29 mouse cellular contexts compared by ENCODE assay signal in genomic region chr2:28980080-28980910, GRCm38 (mm10).
DNase-seq lines count a peak whose midpoint lies in the region; ATAC-seq lines count a peak whose summit lies in the region.
"Had no signal": no experiment of that assay in that cellular context is flagged by ENCODE, and none has a peak within 500 bp of the region (broad histone marks: within the 10 kb centered on the region; RNA-seq: fewer than 3 reads in every experiment).

No protein-coding gene starts in this region.

- no peak overlapping the region for H3K27ac ChIP-seq in hindbrain, embryonic 12.5 days
- H3K27ac ChIP-seq in hindbrain, embryonic 16.5 days (ENCODE audit: low read depth, low read length): no peak overlapping the region
- H3K27ac ChIP-seq in neural tube, embryonic 12.5 days: no peak overlapping the region
- H3K27ac ChIP-seq in embryonic facial prominence, embryonic 11.5 days (replicated peaks; ENCODE audit: low read depth, low read length): no peak overlapping the region
- H3K27ac ChIP-seq in neural tube, embryonic 13.5 days (replicated peaks): no peak overlapping the region
- H3K27ac ChIP-seq: forebrain, embryonic 13.5 days; heart, embryonic 10.5 days; heart, embryonic 15.5 days; hindbrain, embryonic 15.5 days; liver, embryonic 13.5 days; midbrain, embryonic 12.5 days; stomach, embryonic 15.5 days had no signal

- peaks cover 69% of the 10 kb centered on the region for H3K27me3 ChIP-seq in hindbrain, embryonic 12.5 days
- H3K27me3 ChIP-seq in hindbrain, embryonic 16.5 days (replicated peaks; ENCODE audit: control insufficient read depth, insufficient read depth, low read length): peaks cover 7% of the 10 kb centered on the region; the same call in 1 of the 2 replicates
- peaks cover 56% of the 10 kb centered on the region for H3K27me3 ChIP-seq in neural tube, embryonic 12.5 days (replicated peaks)
- peaks cover 2% of the 10 kb centered on the region; the same call in 1 of the 2 replicates for H3K27me3 ChIP-seq in embryonic facial prominence, embryonic 11.5 days (ENCODE audit: control insufficient read depth, insufficient read depth, low read length)
- peaks cover 73% of the 10 kb centered on the region for H3K27me3 ChIP-seq in neural tube, embryonic 13.5 days

- H3K9ac ChIP-seq in hindbrain, embryonic 12.5 days: no peak overlapping the region
- H3K9ac ChIP-seq in hindbrain, embryonic 16.5 days (ENCODE audit: low read depth, low read length): no peak overlapping the region
- no peak overlapping the region for H3K9ac ChIP-seq in neural tube, embryonic 12.5 days
- H3K9ac ChIP-seq in embryonic facial prominence, embryonic 11.5 days (replicated peaks; ENCODE audit: low read length): no peak overlapping the region
- no peak overlapping the region for H3K9ac ChIP-seq in neural tube, embryonic 13.5 days
- H3K9ac ChIP-seq: forebrain, embryonic 13.5 days; heart, embryonic 15.5 days; hindbrain, embryonic 15.5 days; liver, embryonic 13.5 days; midbrain, embryonic 12.5 days; stomach, embryonic 15.5 days had no signal

- H3K36me3 ChIP-seq in hindbrain, embryonic 12.5 days: no peaks in the 10 kb centered on the region
- H3K36me3 ChIP-seq in hindbrain, embryonic 16.5 days (ENCODE audit: control insufficient read depth, insufficient read depth, low read length): no peaks in the 10 kb centered on the region
- H3K36me3 ChIP-seq in neural tube, embryonic 12.5 days: no peaks in the 10 kb centered on the region
- no peaks in the 10 kb centered on the region for H3K36me3 ChIP-seq in embryonic facial prominence, embryonic 11.5 days (replicated peaks; ENCODE audit: control insufficient read depth, insufficient read depth, low read depth, low read length)
- H3K36me3 ChIP-seq in neural tube, embryonic 13.5 days: no peaks in the 10 kb centered on the region
- H3K36me3 ChIP-seq: heart, embryonic 10.5 days; heart, embryonic 15.5 days; hindbrain, embryonic 15.5 days; liver, embryonic 13.5 days; midbrain, embryonic 12.5 days; stomach, embryonic 15.5 days had no signal

- 0 out of 2 replicates have a peak, but pooled peaks have one; percentile 29 for ATAC-seq in hindbrain, embryonic 12.5 days (ENCODE audit: low FRiP score)
- no peak for ATAC-seq in hindbrain, embryonic 16.5 days
- ATAC-seq in neural tube, embryonic 12.5 days (ENCODE audit: low FRiP score, low read depth): peak; percentile 75
- no peak for ATAC-seq in embryonic facial prominence, embryonic 11.5 days (replicated peaks; ENCODE audit: insufficient number of reproducible peaks, low FRiP score, low TSS enrichment, low read depth)
- ATAC-seq in neural tube, embryonic 13.5 days (ENCODE audit: low read depth): peak; percentile 32; the same call in 1 of the 2 replicates
- ATAC-seq: forebrain, embryonic 13.5 days had no signal

- no peaks in the 10 kb centered on the region for H3K9me3 ChIP-seq in hindbrain, embryonic 12.5 days (replicated peaks)
- no peaks in the 10 kb centered on the region for H3K9me3 ChIP-seq in hindbrain, embryonic 16.5 days (ENCODE audit: control insufficient read depth, low read length)
- no peaks in the 10 kb centered on the region for H3K9me3 ChIP-seq in neural tube, embryonic 12.5 days
- no peaks in the 10 kb centered on the region for H3K9me3 ChIP-seq in embryonic facial prominence, embryonic 11.5 days (replicated peaks; ENCODE audit: control insufficient read depth, low read length)
- H3K9me3 ChIP-seq in neural tube, embryonic 13.5 days: no peaks in the 10 kb centered on the region
- H3K9me3 ChIP-seq: forebrain, embryonic 13.5 days; heart, embryonic 10.5 days; heart, embryonic 15.5 days; hindbrain, embryonic 15.5 days; liver, embryonic 13.5 days; midbrain, embryonic 12.5 days; stomach, embryonic 15.5 days had no signal

- WGBS in hindbrain, embryonic 12.5 days: 53% methylated on average over 20 of the region's 20 CpGs
- 58% methylated on average over 20 of the region's 20 CpGs for WGBS in hindbrain, embryonic 16.5 days
- WGBS in neural tube, embryonic 12.5 days: 27% methylated on average over 20 of the region's 20 CpGs
- 59% methylated on average over 20 of the region's 20 CpGs for WGBS in embryonic facial prominence, embryonic 11.5 days
- 19% methylated on average over 20 of the region's 20 CpGs for WGBS in neural tube, embryonic 13.5 days

- peaks cover 5% of the 10 kb centered on the region; the same call in 1 of the 2 replicates for H3K4me1 ChIP-seq in hindbrain, embryonic 12.5 days
- H3K4me1 ChIP-seq in hindbrain, embryonic 16.5 days (ENCODE audit: control insufficient read depth, insufficient read depth, low read depth, low read length): no peaks in the 10 kb centered on the region
- H3K4me1 ChIP-seq in neural tube, embryonic 12.5 days: peaks cover 17% of the 10 kb centered on the region
- H3K4me1 ChIP-seq in embryonic facial prominence, embryonic 11.5 days (ENCODE audit: control insufficient read depth, insufficient read depth, low read length): peaks cover under 1% of the 10 kb centered on the region
- peaks cover 28% of the 10 kb centered on the region for H3K4me1 ChIP-seq in neural tube, embryonic 13.5 days (replicated peaks)
- H3K4me1 ChIP-seq: hindbrain, embryonic 15.5 days; liver, embryonic 13.5 days; stomach, embryonic 15.5 days had no signal

- no peak for DNase-seq in neural tube, embryonic 10.5 days (ENCODE audit: extremely low spot score, low spot score)
- peak; percentile 18 for DNase-seq in embryonic facial prominence, embryonic 11.5 days (ENCODE audit: low spot score)
- DNase-seq in cerebellum, postnatal 14 days: no peak
- DNase-seq in frontal cortex, postnatal 25 days (ENCODE audit: low spot score in 2 of 2): no peak
- DNase-seq: adrenal gland, postnatal 25 days; cerebellum, adult 18-20 months; cerebellum, postnatal 10 days; gastrocnemius, postnatal 25 days; heart, adult 11 months; heart, postnatal 36 days; kidney, adult 18-20 months; layer of hippocampus, postnatal 36 days; left cerebral cortex, postnatal 4 days; liver, embryonic 13.5 days; lung, adult 2 months; lung, postnatal 10 days; right cerebral cortex, postnatal 14 days; thymus, postnatal 25 days had no signal

- no peak overlapping the region for H3K4me3 ChIP-seq in hindbrain, embryonic 12.5 days
- H3K4me3 ChIP-seq in hindbrain, embryonic 16.5 days (ENCODE audit: low read length): no peak overlapping the region
- H3K4me3 ChIP-seq in neural tube, embryonic 12.5 days: no peak overlapping the region
- H3K4me3 ChIP-seq in embryonic facial prominence, embryonic 11.5 days (ENCODE audit: low read depth, low read length): no peak overlapping the region
- no peak overlapping the region for H3K4me3 ChIP-seq in neural tube, embryonic 13.5 days
- H3K4me3 ChIP-seq: forebrain, embryonic 13.5 days; heart, embryonic 10.5 days; heart, embryonic 15.5 days; hindbrain, embryonic 15.5 days; liver, embryonic 13.5 days; midbrain, embryonic 12.5 days; myocyte; stomach, embryonic 15.5 days had no signal

- H3K4me2 ChIP-seq in hindbrain, embryonic 12.5 days (replicated peaks): no peak overlapping the region
- H3K4me2 ChIP-seq in hindbrain, embryonic 16.5 days (ENCODE audit: low read length): no peak overlapping the region
- 0 out of 2 replicates have a peak overlapping the region, but pooled peaks have one; percentile 10 for H3K4me2 ChIP-seq in neural tube, embryonic 12.5 days (replicated peaks)
- H3K4me2 ChIP-seq in embryonic facial prominence, embryonic 11.5 days (ENCODE audit: low read depth, low read length): no peak overlapping the region
- H3K4me2 ChIP-seq in neural tube, embryonic 13.5 days: no peak overlapping the region
- H3K4me2 ChIP-seq: forebrain, embryonic 13.5 days; heart, embryonic 15.5 days; hindbrain, embryonic 15.5 days; liver, embryonic 13.5 days; midbrain, embryonic 12.5 days; stomach, embryonic 15.5 days had no signal

Comparison
In these comparisons a context has a peak if more than half of its experiments do, and no peak if none do; other contexts are left out.
1. ATAC-seq: peak in hindbrain, embryonic 12.5 days (single experiment), neural tube, embryonic 12.5 days (single experiment) and neural tube, embryonic 13.5 days (single experiment); none in hindbrain, embryonic 16.5 days (single experiment) and embryonic facial prominence, embryonic 11.5 days (single experiment).